17 mouse cellular contexts compared by ENCODE assay signal in genomic region chr5:124873096-124873495, GRCm38 (mm10). TPM values are rescaled to one million over a fixed set of nuclear protein-coding genes. Genes with fewer than 3 reads are reported as not detected.
DNase-seq lines count a peak whose midpoint lies in the region.
"Had no signal": no experiment of that assay in that cellular context is flagged by ENCODE, and none has a peak within 500 bp of the region (broad histone marks: within the 10 kb centered on the region; RNA-seq: fewer than 3 reads in every experiment).

No protein-coding gene starts in this region.

- H3K27ac ChIP-seq in brown adipose tissue, adult 24 weeks (replicated peaks; ENCODE audit: low read depth, low read length): peak overlapping the region; percentile 31
- H3K27ac ChIP-seq: liver, embryonic 12.5 days; midbrain, embryonic 12.5 days had no signal

- DNase-seq in heart, adult 8-10 months (ENCODE audit: low spot score): peak; percentile 25
- DNase-seq in heart, postnatal 14 days: no peak
- peak; percentile 90 for DNase-seq in 416B (ENCODE audit: low read depth)
- DNase-seq in induced T-regulatory cell, adult 2 months (ENCODE audit: low read depth): peak; percentile 26
- no peak for DNase-seq in kidney, postnatal 25 days
- DNase-seq in retina, embryonic 14.5 days (ENCODE audit: low spot score): no peak
- no peak for DNase-seq in urinary bladder, postnatal 14 days (ENCODE audit: low spot score)
- DNase-seq: cerebellum, adult 2 months; gastrocnemius, postnatal 25 days; kidney, postnatal 36 days; left cerebral cortex, postnatal 4 days; lung, postnatal 10 days; thymus, postnatal 4 days had no signal

- peaks cover 13% of the 10 kb centered on the region for H3K4me1 ChIP-seq in brown adipose tissue, adult 24 weeks (ENCODE audit: control insufficient read depth, insufficient read depth, insufficient read length, low read length)

- intact Hi-C loops in heart, postnatal 14 days (cut with DNase I): no loop called here

- no peak overlapping the region for H3K4me3 ChIP-seq in brown adipose tissue, adult 24 weeks (ENCODE audit: insufficient read depth, low read depth, low read length)
- H3K4me3 ChIP-seq: liver, embryonic 12.5 days; midbrain, embryonic 12.5 days; myocyte had no signal

RNA-seq across cellular contexts. Expression of gene Zfp664, which starts 10.6 kb away (rescaled TPM):
- 10 to 100 TPM; 31.1 to 38.4 (median 35.6) TPM for total RNA-seq in heart, adult 8-10 months (2022)
- 10 to 100 TPM; 48.1 to 50.7 TPM for total RNA-seq in heart, postnatal 14 days (2021)
- 36.5 and 44.4 TPM in 2 replicates for polyA plus RNA-seq in brown adipose tissue, adult 24 weeks (2012; ENCODE audit: insufficient read depth, insufficient read length, missing spikeins)

RNA-seq across cellular contexts. Expression of gene Ccdc92, which starts 10.9 kb away (rescaled TPM):
- total RNA-seq in heart, adult 8-10 months (2022): 1 to 10 TPM; 1.4 to 2.0 (median 1.6) TPM
- 1 to 10 TPM; 1.1 TPM for total RNA-seq in heart, postnatal 14 days (2021)
- not detected in 2 replicates for polyA plus RNA-seq in brown adipose tissue, adult 24 weeks (2012; ENCODE audit: insufficient read depth, insufficient read length, missing spikeins)

Comparison
In these comparisons a context has a peak if more than half of its experiments do, and no peak if none do; other contexts are left out.
1. DNase-seq: peak in heart, adult 8-10 months (single experiment), 416B (single experiment) and induced T-regulatory cell, adult 2 months (single experiment); none in heart, postnatal 14 days (0 of 2), kidney, postnatal 25 days (0 of 2), retina, embryonic 14.5 days (single experiment) and urinary bladder, postnatal 14 days (single experiment).